Mouse (Mus musculus) lung, adult 2 months (tissue): ENCODE results near the gene Fignl2.

Source experiments
- CTCF ChIP-seq: fragments of 200-500 bp; IDR thresholded peaks from 2 replicates; pipeline ENCODE4 v1.5.1; 2011; ENCODE audit warnings: mild to moderate bottlenecking, low read length, control low read depth; ENCODE audit not compliant: insufficient read depth
- POLR2A ChIP-seq: fragments of 200-500 bp; IDR thresholded peaks from 2 replicates; pipeline ENCODE4 v1.6.1; 2011; ENCODE audit warnings: low read depth, mild to moderate bottlenecking, control low read depth, low read length, borderline replicate concordance; ENCODE audit errors: extremely low read depth

- TF ChIP-seq POLR2A (no peak), CTCF (no peak)
Measured at GRCm38 (mm10) chr15:101092121-101092828, 13.9 kb upstream of the Fignl2 start.
